Mouse (Mus musculus): Measurements from ENCODE around the gene Axin2. TPM values are rescaled to one million over a fixed set of nuclear protein-coding genes. Genes with fewer than 3 reads are reported as not detected.

The Axin2 gene
- total and polyA plus RNA-seq, 2 experiments from 2014 or later: 6.0 to 38.0 TPM

DNA sequence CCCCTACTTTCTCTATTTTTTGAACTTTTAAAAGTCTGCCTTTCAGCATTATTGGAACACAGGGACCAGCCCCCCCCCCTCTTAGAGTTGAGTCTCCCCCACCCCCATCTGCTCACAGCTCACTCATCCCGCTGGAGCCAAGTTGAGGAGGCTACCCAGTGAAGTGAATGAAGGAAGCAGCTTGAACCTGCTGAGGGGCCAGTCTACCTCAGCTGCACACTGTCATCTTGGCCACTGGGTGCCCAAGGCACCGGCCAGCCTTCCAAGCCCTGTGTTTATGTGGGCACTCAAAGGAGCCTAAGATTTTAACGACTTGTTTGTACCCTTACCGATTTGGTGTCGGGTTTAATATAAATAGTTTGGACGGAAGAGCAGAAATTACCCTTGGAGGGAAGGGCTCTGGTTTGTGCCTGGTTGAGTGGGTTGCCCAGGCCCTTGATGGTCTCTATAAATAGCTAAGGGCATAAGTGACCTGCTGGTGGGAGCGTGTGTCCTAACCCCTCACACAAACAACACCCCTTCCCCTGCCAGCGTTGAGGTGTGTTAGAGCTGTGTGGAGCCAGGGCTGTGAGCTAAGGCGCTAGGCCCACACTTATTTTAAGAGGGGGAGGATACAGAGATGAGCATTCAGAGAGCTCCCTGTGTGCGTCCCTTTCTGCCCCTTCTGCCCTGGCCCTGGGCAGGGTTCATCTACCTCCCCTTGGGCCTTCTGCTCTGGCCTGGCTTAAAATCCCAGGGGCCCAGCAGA is 6.4 kb downstream of the Axin2 start:
- H3K9ac ChIP-seq (replicated peaks; ENCODE audit: low read length): no peak overlapping the region
- H3K27ac ChIP-seq: peak overlapping the region; percentile 23
- peak overlapping the region; percentile 93 for H3K4me2 ChIP-seq (ENCODE audit: low read depth, low read length)
- TF ChIP-seq CTCF (IDR thresholded peaks at IDR 0.05; ENCODE audit: low read depth): no peak
- H3K36me3 ChIP-seq (ENCODE audit: insufficient read depth, low read length): peaks cover 3% of the 10 kb centered on the region; the same call in 1 of the 2 replicates
- ATAC-seq (no peak), DNase-seq (ENCODE audit: low spot score) (no peak)
- H3K4me3 ChIP-seq (ENCODE audit: low read length): peak overlapping the region; percentile 10
- H3K9me3 ChIP-seq (ENCODE audit: low read length): no peaks in the 10 kb centered on the region
- H3K27me3 ChIP-seq (ENCODE audit: insufficient read depth, low read length): no peaks in the 10 kb centered on the region
- WGBS: 32% methylated on average over 10 of the region's 10 CpGs
- H3K4me1 ChIP-seq (ENCODE audit: insufficient read depth, low read length): peaks cover 54% of the 10 kb centered on the region

DNA sequence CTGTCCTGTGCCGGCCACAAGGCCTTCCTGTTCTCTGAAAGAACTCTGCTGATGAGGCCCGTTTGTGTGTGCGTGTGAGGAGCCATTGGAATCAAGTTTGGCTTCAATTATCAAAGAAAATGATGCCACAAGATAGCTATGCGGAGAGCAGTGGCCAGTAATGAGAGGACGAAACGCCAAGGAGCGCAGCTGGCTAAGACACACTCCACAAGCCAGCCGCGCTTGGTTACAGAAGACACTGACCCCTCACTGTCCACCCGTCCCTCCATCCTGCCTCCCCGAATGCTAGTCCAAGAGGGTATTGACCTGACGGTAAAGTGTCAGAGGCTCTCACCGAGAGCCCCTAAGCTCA is 6.9 kb downstream of the Axin2 start:
- peak overlapping the region; percentile 23 for H3K27ac ChIP-seq
- H3K36me3 ChIP-seq (ENCODE audit: insufficient read depth, low read length): peaks cover 6% of the 10 kb centered on the region; the same call in 1 of the 2 replicates
- H3K4me1 ChIP-seq (ENCODE audit: insufficient read depth, low read length): peaks cover 54% of the 10 kb centered on the region
- no peaks in the 10 kb centered on the region for H3K27me3 ChIP-seq (ENCODE audit: insufficient read depth, low read length)
- no peak for ATAC-seq
- H3K9ac ChIP-seq (replicated peaks; ENCODE audit: low read length): 0 out of 2 replicates have a peak overlapping the region, but pooled peaks have one; percentile 5
- TF ChIP-seq CTCF (IDR thresholded peaks at IDR 0.05; ENCODE audit: low read depth): no peak
- H3K4me2 ChIP-seq (ENCODE audit: low read depth, low read length): peak overlapping the region; percentile 93
- WGBS: 17% methylated on average over 13 of the region's 13 CpGs
- no peak for DNase-seq (ENCODE audit: low spot score)
- no peaks in the 10 kb centered on the region for H3K9me3 ChIP-seq (ENCODE audit: low read length)
- peak overlapping the region; percentile 10 for H3K4me3 ChIP-seq (ENCODE audit: low read length)

DNA sequence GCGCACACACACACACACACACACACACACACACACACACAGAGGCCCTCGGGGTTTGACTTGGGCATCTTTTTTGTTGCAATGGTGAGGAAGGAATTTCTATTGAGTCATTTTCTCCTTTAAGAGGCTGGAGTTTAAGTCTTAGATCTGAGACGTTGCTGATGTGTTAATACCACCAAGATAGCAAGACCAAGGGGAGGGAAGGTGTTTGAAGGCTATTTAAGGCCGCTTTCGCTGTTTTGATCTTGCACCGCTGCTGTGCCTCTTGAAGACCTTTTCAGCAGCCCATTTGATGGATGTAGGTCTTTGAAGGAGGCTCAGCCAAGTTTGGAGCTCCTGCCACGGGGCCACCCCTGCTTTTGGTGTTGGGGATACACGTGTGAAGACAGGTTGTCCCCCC is 7.9 kb downstream of the Axin2 start:
- Histone ChIP-seq H3K9me3 (ENCODE audit: low read length) (no peaks in the 10 kb centered on the region), H3K4me2 (ENCODE audit: low read depth, low read length) (peak overlapping the region; percentile 93), H3K27ac (peak overlapping the region; percentile 20; the same call in 1 of the 2 replicates), H3K4me1 (ENCODE audit: insufficient read depth, low read length) (peaks cover 51% of the 10 kb centered on the region), H3K9ac (replicated peaks; ENCODE audit: low read length) (no peak overlapping the region), H3K27me3 (ENCODE audit: insufficient read depth, low read length) (no peaks in the 10 kb centered on the region), H3K36me3 (ENCODE audit: insufficient read depth, low read length) (peaks cover 15% of the 10 kb centered on the region; the same call in 1 of the 2 replicates), H3K4me3 (ENCODE audit: low read length) (no peak overlapping the region)
- DNase-seq (ENCODE audit: low spot score) (no peak), ATAC-seq (no peak)
- 28% methylated on average over 8 of the region's 8 CpGs for WGBS
- TF ChIP-seq CTCF (IDR thresholded peaks at IDR 0.05; ENCODE audit: low read depth): no peak

DNA sequence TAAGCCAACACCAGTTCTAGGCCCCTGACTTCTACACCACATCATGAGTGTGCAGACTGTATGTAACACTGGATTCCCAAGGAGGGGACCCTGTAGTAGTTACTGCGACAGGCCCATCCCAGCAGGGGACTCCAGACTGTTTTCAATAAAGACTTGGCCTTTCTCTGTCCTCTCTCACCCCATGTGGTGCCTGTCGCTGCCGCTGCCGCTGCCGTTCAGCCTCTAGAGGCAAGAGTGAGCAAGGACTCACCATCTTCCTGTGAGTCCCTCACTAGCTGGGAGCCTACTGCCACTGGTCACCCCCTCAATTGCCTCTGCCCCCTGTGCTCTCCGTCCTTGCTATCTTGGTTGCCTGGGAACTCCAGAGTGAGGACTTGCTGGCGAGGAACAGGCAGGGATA is 8.6 kb downstream of the Axin2 start:
- no peaks in the 10 kb centered on the region for H3K9me3 ChIP-seq (ENCODE audit: low read length)
- DNase-seq (ENCODE audit: low spot score) (peak; percentile 64), ATAC-seq (no peak)
- no peak overlapping the region for H3K27ac ChIP-seq
- H3K36me3 ChIP-seq (ENCODE audit: insufficient read depth, low read length): peaks cover 15% of the 10 kb centered on the region; the same call in 1 of the 2 replicates
- peaks cover 48% of the 10 kb centered on the region for H3K4me1 ChIP-seq (ENCODE audit: insufficient read depth, low read length)
- H3K27me3 ChIP-seq (ENCODE audit: insufficient read depth, low read length): no peaks in the 10 kb centered on the region
- 11% methylated on average over 7 of the region's 7 CpGs for WGBS
- no peak overlapping the region for H3K4me3 ChIP-seq (ENCODE audit: low read length)
- no peak overlapping the region for H3K9ac ChIP-seq (replicated peaks; ENCODE audit: low read length)
- H3K4me2 ChIP-seq (ENCODE audit: low read depth, low read length): peak overlapping the region; percentile 93
- peak; percentile 65 for TF ChIP-seq CTCF (IDR thresholded peaks at IDR 0.05; ENCODE audit: low read depth)

DNA sequence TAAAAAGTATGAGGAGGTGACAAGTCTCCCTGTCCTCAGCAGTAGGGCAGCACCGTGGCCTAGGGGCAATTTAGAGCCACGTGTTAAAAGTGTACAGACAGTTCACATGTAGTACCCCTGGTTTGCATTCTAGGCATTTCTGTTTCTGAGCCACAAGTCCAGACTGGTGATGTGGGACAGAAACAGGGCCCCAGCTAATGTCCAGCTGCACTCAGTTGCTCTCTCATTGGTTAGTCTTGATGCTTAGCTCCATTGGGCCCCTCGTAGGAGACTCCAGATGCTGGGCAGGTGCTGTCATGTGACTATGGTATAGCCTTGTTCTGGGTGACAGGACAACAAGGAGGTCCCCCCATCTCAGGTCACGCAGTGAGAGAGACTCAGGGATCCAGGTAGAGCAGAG is 9.0 kb downstream of the Axin2 start:
- Histone ChIP-seq H3K27ac (no peak overlapping the region), H3K4me2 (ENCODE audit: low read depth, low read length) (peak overlapping the region; percentile 93), H3K4me3 (ENCODE audit: low read length) (no peak overlapping the region), H3K9me3 (ENCODE audit: low read length) (no peaks in the 10 kb centered on the region), H3K4me1 (ENCODE audit: insufficient read depth, low read length) (peaks cover 48% of the 10 kb centered on the region), H3K27me3 (ENCODE audit: insufficient read depth, low read length) (no peaks in the 10 kb centered on the region), H3K36me3 (ENCODE audit: insufficient read depth, low read length) (peaks cover 17% of the 10 kb centered on the region; the same call in 1 of the 2 replicates), H3K9ac (replicated peaks; ENCODE audit: low read length) (no peak overlapping the region)
- no peak for TF ChIP-seq CTCF (IDR thresholded peaks at IDR 0.05; ENCODE audit: low read depth)
- 33% methylated on average over 4 of the region's 4 CpGs for WGBS
- ATAC-seq: no peak
- DNase-seq (ENCODE audit: low spot score): no peak

DNA sequence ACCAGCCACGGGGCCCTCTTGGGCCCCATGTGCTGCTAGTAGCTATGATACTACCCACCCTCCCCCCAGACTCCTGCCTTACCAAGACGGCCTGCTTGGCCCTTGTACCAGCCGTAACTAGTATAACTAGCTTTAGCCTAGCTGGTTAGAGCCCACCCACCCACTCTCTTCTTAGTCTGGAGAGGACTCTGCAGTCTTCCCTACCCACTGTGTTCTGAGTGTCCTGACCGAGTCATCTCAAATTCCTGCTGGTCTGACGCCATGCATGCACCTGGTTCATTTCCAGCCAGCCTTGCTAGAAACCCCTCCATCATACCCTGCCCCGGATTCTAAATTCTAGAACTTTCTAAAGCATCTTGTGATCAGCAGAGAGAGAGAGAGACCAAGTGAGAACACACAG is 9.6 kb downstream of the Axin2 start:
- 0 out of 2 replicates have a peak overlapping the region, but pooled peaks have one; percentile 48 for H3K27ac ChIP-seq
- H3K9ac ChIP-seq (replicated peaks; ENCODE audit: low read length): no peak overlapping the region
- no peaks in the 10 kb centered on the region for H3K27me3 ChIP-seq (ENCODE audit: insufficient read depth, low read length)
- no peaks in the 10 kb centered on the region for H3K9me3 ChIP-seq (ENCODE audit: low read length)
- 48% methylated on average over 6 of the region's 6 CpGs for WGBS
- ATAC-seq (no peak), DNase-seq (ENCODE audit: low spot score) (no peak)
- no peak for TF ChIP-seq CTCF (IDR thresholded peaks at IDR 0.05; ENCODE audit: low read depth)
- no peak overlapping the region for H3K4me3 ChIP-seq (ENCODE audit: low read length)
- H3K4me1 ChIP-seq (ENCODE audit: insufficient read depth, low read length): peaks cover 48% of the 10 kb centered on the region
- H3K36me3 ChIP-seq (ENCODE audit: insufficient read depth, low read length): peaks cover 20% of the 10 kb centered on the region; the same call in 1 of the 2 replicates
- H3K4me2 ChIP-seq (ENCODE audit: low read depth, low read length): peak overlapping the region; percentile 34

DNA sequence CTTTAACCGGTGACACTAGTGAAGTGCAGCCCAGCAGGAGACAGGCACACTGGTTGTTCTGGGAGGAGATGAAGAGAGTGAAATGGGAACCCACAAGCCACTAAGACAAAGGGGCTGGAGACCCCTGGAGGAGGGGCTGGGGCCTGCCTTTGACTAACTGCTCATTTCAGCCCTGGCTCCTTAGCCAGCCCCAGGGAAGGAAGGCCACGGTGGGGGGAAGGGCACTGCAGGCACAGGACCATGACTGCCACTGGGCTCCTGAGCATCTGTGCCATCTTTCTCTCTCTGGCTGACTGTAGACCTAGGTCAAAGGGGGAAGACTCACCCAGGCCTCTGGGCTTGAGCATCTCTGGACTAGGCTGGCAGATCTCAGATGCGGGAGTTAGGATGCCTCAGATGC is 10.5 kb downstream of the Axin2 start:
- TF ChIP-seq CTCF (IDR thresholded peaks at IDR 0.05; ENCODE audit: low read depth): no peak; the same call in 1 of the 2 replicates
- H3K27ac ChIP-seq: peak overlapping the region; percentile 32; the same call in 1 of the 2 replicates
- peak overlapping the region; percentile 34 for H3K4me2 ChIP-seq (ENCODE audit: low read depth, low read length)
- H3K9me3 ChIP-seq (ENCODE audit: low read length): no peaks in the 10 kb centered on the region
- H3K4me3 ChIP-seq (ENCODE audit: low read length): no peak overlapping the region
- DNase-seq (ENCODE audit: low spot score) (no peak), ATAC-seq (no peak)
- peaks cover 20% of the 10 kb centered on the region; the same call in 1 of the 2 replicates for H3K36me3 ChIP-seq (ENCODE audit: insufficient read depth, low read length)
- no peak overlapping the region for H3K9ac ChIP-seq (replicated peaks; ENCODE audit: low read length)
- no peaks in the 10 kb centered on the region for H3K27me3 ChIP-seq (ENCODE audit: insufficient read depth, low read length)
- peaks cover 51% of the 10 kb centered on the region for H3K4me1 ChIP-seq (ENCODE audit: insufficient read depth, low read length)
- WGBS: 21% methylated on average over 3 of the region's 3 CpGs

All from hindbrain, postnatal 0 days (tissue).